Mouse (Mus musculus): ENCODE measurements around the gene Dzank1. TPM values are rescaled to one million over a fixed set of nuclear protein-coding genes. Genes with fewer than 3 reads are reported as not detected.

Gene Dzank1
- polyA plus RNA-seq, 2 experiments, result 0.02 to 0.17 TPM

- Histone ChIP-seq H3K36me3 (replicated peaks; ENCODE audit: control insufficient read depth, insufficient read depth, low read depth) (peaks cover 3% of the 10 kb centered on the region), H3K9ac (replicated peaks) (no peak overlapping the region), H3K27me3 (ENCODE audit: control insufficient read depth, insufficient read depth, low read length) (no peaks in the 10 kb centered on the region), H3K4me2 (ENCODE audit: low read depth) (no peak overlapping the region), H3K4me3 (ENCODE audit: insufficient read depth in 1 of 2, low read depth in 2 of 2, low read length in 2 of 2) (no peak overlapping the region), H3K4me1 (replicated peaks; ENCODE audit: control insufficient read depth in 2 of 2, insufficient read depth in 2 of 2, low read length in 1 of 2) (no peaks in the 10 kb centered on the region), H3K27ac (no peak overlapping the region), H3K9me3 (ENCODE audit: control insufficient read depth, low read length) (no peaks in the 10 kb centered on the region)
- DNase-seq (ENCODE audit: low read depth in 3 of 3, low spot score in 3 of 3), result no peak
- ATAC-seq (ENCODE audit: insufficient read depth), result no peak
- TF ChIP-seq CTCF (IDR thresholded peaks at IDR 0.05; ENCODE audit: low read depth) (no peak), EP300 (IDR thresholded peaks at IDR 0.05; ENCODE audit: low read depth) (no peak)
- 66% methylated on average over 6 of the region's 6 CpGs for WGBS (ENCODE audit: insufficient replicate concordance)
Measured at GRCm38 (mm10) chr2:144543670-144544069, 16.5 kb upstream of the Dzank1 start.

DNA sequence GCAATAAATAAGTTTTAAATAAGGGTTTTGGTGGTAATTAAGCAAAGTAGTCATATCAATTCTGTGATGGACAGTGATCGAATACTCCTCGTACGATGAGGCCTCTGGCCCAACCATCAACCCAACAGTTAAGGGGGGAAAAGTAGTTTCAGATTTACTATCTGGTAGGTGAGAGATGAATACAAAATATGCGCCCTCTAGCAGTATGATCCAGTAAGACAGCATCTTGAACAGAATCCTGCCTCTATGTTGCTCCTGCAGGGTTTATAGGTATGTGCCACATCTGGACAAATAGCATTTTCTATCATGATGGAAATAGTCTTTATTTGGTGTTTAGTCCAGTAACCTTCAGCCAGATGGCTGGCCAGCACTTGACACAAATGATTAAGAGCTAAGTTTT, 14.0 kb upstream of the Dzank1 start:
- Histone ChIP-seq H3K9me3 (ENCODE audit: control insufficient read depth, low read length) (no peaks in the 10 kb centered on the region), H3K27ac (no peak overlapping the region), H3K27me3 (ENCODE audit: control insufficient read depth, insufficient read depth, low read length) (no peaks in the 10 kb centered on the region), H3K9ac (replicated peaks) (no peak overlapping the region), H3K36me3 (replicated peaks; ENCODE audit: control insufficient read depth, insufficient read depth, low read depth) (peaks cover 19% of the 10 kb centered on the region), H3K4me1 (replicated peaks; ENCODE audit: control insufficient read depth in 2 of 2, insufficient read depth in 2 of 2, low read length in 1 of 2) (no peaks in the 10 kb centered on the region), H3K4me3 (ENCODE audit: insufficient read depth in 1 of 2, low read depth in 2 of 2, low read length in 2 of 2) (no peak overlapping the region), H3K4me2 (ENCODE audit: low read depth) (no peak overlapping the region)
- WGBS (ENCODE audit: insufficient replicate concordance), result 80% methylated on average over 4 of the region's 4 CpGs
- no peak for ATAC-seq (ENCODE audit: insufficient read depth)
- TF ChIP-seq CTCF (IDR thresholded peaks at IDR 0.05; ENCODE audit: low read depth) (0 out of 2 replicates have a peak, but pooled peaks have one; percentile 11), EP300 (IDR thresholded peaks at IDR 0.05; ENCODE audit: low read depth) (no peak)
- no peak for DNase-seq (ENCODE audit: low read depth in 3 of 3, low spot score in 3 of 3)

- Histone ChIP-seq H3K27ac (no peak overlapping the region), H3K4me1 (replicated peaks; ENCODE audit: control insufficient read depth in 2 of 2, insufficient read depth in 2 of 2, low read length in 1 of 2) (no peaks in the 10 kb centered on the region), H3K27me3 (ENCODE audit: control insufficient read depth, insufficient read depth, low read length) (no peaks in the 10 kb centered on the region), H3K4me3 (ENCODE audit: insufficient read depth in 1 of 2, low read depth in 2 of 2, low read length in 2 of 2) (no peak overlapping the region), H3K9me3 (ENCODE audit: control insufficient read depth, low read length) (no peaks in the 10 kb centered on the region), H3K36me3 (replicated peaks; ENCODE audit: control insufficient read depth, insufficient read depth, low read depth) (peaks cover 45% of the 10 kb centered on the region), H3K9ac (replicated peaks) (no peak overlapping the region), H3K4me2 (ENCODE audit: low read depth) (no peak overlapping the region)
- 82% methylated on average over 7 of the region's 7 CpGs for WGBS (ENCODE audit: insufficient replicate concordance)
- TF ChIP-seq EP300 (IDR thresholded peaks at IDR 0.05; ENCODE audit: low read depth), result no peak
- no peak for TF ChIP-seq CTCF (IDR thresholded peaks at IDR 0.05; ENCODE audit: low read depth)
- DNase-seq (ENCODE audit: low read depth in 3 of 3, low spot score in 3 of 3), result no peak
- ATAC-seq (ENCODE audit: insufficient read depth), result no peak
Measured at GRCm38 (mm10) chr2:144537123-144537522, 9.9 kb upstream of the Dzank1 start.

GRCm38 (mm10) chr2:144527821-144528174, 584 bp upstream of the Dzank1 start:
- Histone ChIP-seq H3K36me3 (replicated peaks; ENCODE audit: control insufficient read depth, insufficient read depth, low read depth) (peaks cover 8% of the 10 kb centered on the region; the same call in 1 of the 2 replicates), H3K27me3 (ENCODE audit: control insufficient read depth, insufficient read depth, low read length) (peaks cover 8% of the 10 kb centered on the region), H3K9me3 (ENCODE audit: control insufficient read depth, low read length) (no peaks in the 10 kb centered on the region), H3K4me3 (ENCODE audit: insufficient read depth in 1 of 2, low read depth in 2 of 2, low read length in 2 of 2) (peak overlapping the region; percentile 76 to 89), H3K4me1 (replicated peaks; ENCODE audit: control insufficient read depth in 2 of 2, insufficient read depth in 2 of 2, low read length in 1 of 2) (peaks cover 5 to 9% of the 10 kb centered on the region in 2 experiments; a peak in 3 of 4 replicates), H3K27ac (no peak overlapping the region), H3K9ac (replicated peaks) (peak overlapping the region; percentile 63), H3K4me2 (ENCODE audit: low read depth) (peak overlapping the region; percentile 89)
- TF ChIP-seq CTCF (IDR thresholded peaks at IDR 0.05; ENCODE audit: low read depth) (no peak), EP300 (IDR thresholded peaks at IDR 0.05; ENCODE audit: low read depth) (no peak)
- WGBS (ENCODE audit: insufficient replicate concordance), result under 1% methylated on average over 25 of the region's 25 CpGs
- ATAC-seq (ENCODE audit: insufficient read depth) (peak; percentile 44), DNase-seq (ENCODE audit: low read depth in 3 of 3, low spot score in 3 of 3) (no peak)

- DNase-seq (ENCODE audit: low read depth in 3 of 3, low spot score in 3 of 3) (no peak), ATAC-seq (ENCODE audit: insufficient read depth) (no peak)
- TF ChIP-seq CTCF (IDR thresholded peaks at IDR 0.05; ENCODE audit: low read depth), result no peak
- H3K4me1 ChIP-seq (replicated peaks; ENCODE audit: control insufficient read depth in 2 of 2, insufficient read depth in 2 of 2, low read length in 1 of 2), result peaks cover 5 to 9% of the 10 kb centered on the region in 2 experiments; a peak in 3 of 4 replicates
- no peaks in the 10 kb centered on the region for H3K9me3 ChIP-seq (ENCODE audit: control insufficient read depth, low read length)
- no peak overlapping the region for H3K9ac ChIP-seq (replicated peaks)
- H3K4me3 ChIP-seq (ENCODE audit: insufficient read depth in 1 of 2, low read depth in 2 of 2, low read length in 2 of 2), result no peak overlapping the region
- WGBS (ENCODE audit: insufficient replicate concordance), result 48% methylated on average over 10 of the region's 10 CpGs
- H3K27me3 ChIP-seq (ENCODE audit: control insufficient read depth, insufficient read depth, low read length), result peaks cover 8% of the 10 kb centered on the region
- H3K36me3 ChIP-seq (replicated peaks; ENCODE audit: control insufficient read depth, insufficient read depth, low read depth), result no peaks in the 10 kb centered on the region
- no peak overlapping the region for H3K27ac ChIP-seq
- no peak overlapping the region for H3K4me2 ChIP-seq (ENCODE audit: low read depth)
Measured at GRCm38 (mm10) chr2:144525856-144526255, 1.4 kb downstream of the Dzank1 start.
